In genomic region chr1:182095240-182095741, GRCm38 (mm10) we compare ENCODE assay signal across 7 mouse cellular contexts. TPM values are rescaled to one million over a fixed set of nuclear protein-coding genes. Genes with fewer than 3 reads are reported as not detected.
DNase-seq lines count a peak whose midpoint lies in the region; ATAC-seq lines count a peak whose summit lies in the region.

No protein-coding gene starts in this region.

- H3K9me3 ChIP-seq in midbrain, embryonic 11.5 days (ENCODE audit: control insufficient read depth, low read length), result no peaks in the 10 kb centered on the region
- no peaks in the 10 kb centered on the region for H3K9me3 ChIP-seq in midbrain, embryonic 10.5 days (replicated peaks)
- no peaks in the 10 kb centered on the region for H3K9me3 ChIP-seq in embryonic facial prominence, embryonic 12.5 days
- no peaks in the 10 kb centered on the region for H3K9me3 ChIP-seq in heart, embryonic 16.5 days (replicated peaks; ENCODE audit: control insufficient read depth, low read length)

- no peak overlapping the region for H3K9ac ChIP-seq in midbrain, embryonic 11.5 days (ENCODE audit: low read length)
- H3K9ac ChIP-seq in embryonic facial prominence, embryonic 12.5 days, result no peak overlapping the region
- H3K9ac ChIP-seq in heart, embryonic 16.5 days (ENCODE audit: low read length), result no peak overlapping the region

- H3K4me3 ChIP-seq in midbrain, embryonic 11.5 days (ENCODE audit: low read depth, low read length), result no peak overlapping the region
- H3K4me3 ChIP-seq in midbrain, embryonic 10.5 days, result no peak overlapping the region
- no peak overlapping the region for H3K4me3 ChIP-seq in embryonic facial prominence, embryonic 12.5 days
- H3K4me3 ChIP-seq in heart, embryonic 16.5 days (ENCODE audit: low read length), result no peak overlapping the region

- no peaks in the 10 kb centered on the region for H3K27me3 ChIP-seq in midbrain, embryonic 11.5 days (ENCODE audit: control insufficient read depth, insufficient read depth, low read length)
- H3K27me3 ChIP-seq in midbrain, embryonic 10.5 days (ENCODE audit: low read depth, poor library complexity, severe bottlenecking), result no peaks in the 10 kb centered on the region
- H3K27me3 ChIP-seq in embryonic facial prominence, embryonic 12.5 days, result no peaks in the 10 kb centered on the region
- no peaks in the 10 kb centered on the region for H3K27me3 ChIP-seq in heart, embryonic 16.5 days (ENCODE audit: control insufficient read depth, insufficient read depth, low read length)

- H3K4me1 ChIP-seq in midbrain, embryonic 11.5 days (ENCODE audit: control insufficient read depth, insufficient read depth, low read length), result peaks cover 3% of the 10 kb centered on the region
- H3K4me1 ChIP-seq in midbrain, embryonic 10.5 days, result peaks cover 28% of the 10 kb centered on the region
- peaks cover 41% of the 10 kb centered on the region for H3K4me1 ChIP-seq in embryonic facial prominence, embryonic 12.5 days
- H3K4me1 ChIP-seq in heart, embryonic 16.5 days (ENCODE audit: control insufficient read depth, insufficient read depth, low read length), result peaks cover 20% of the 10 kb centered on the region

- 18% methylated on average over 10 of the region's 10 CpGs for WGBS in midbrain, embryonic 11.5 days
- 22% methylated on average over 10 of the region's 10 CpGs for WGBS in midbrain, embryonic 10.5 days
- 19% methylated on average over 10 of the region's 10 CpGs for WGBS in embryonic facial prominence, embryonic 12.5 days
- WGBS in heart, embryonic 16.5 days, result 23% methylated on average over 10 of the region's 10 CpGs

- ATAC-seq in midbrain, embryonic 11.5 days (ENCODE audit: low FRiP score), result peak; percentile 38; the same call in 1 of the 2 replicates
- no peak for ATAC-seq in embryonic facial prominence, embryonic 12.5 days (ENCODE audit: insufficient number of reproducible peaks, insufficient read depth, low FRiP score, low TSS enrichment)
- ATAC-seq in heart, embryonic 16.5 days (replicated peaks; ENCODE audit: extremely low read depth, insufficient read depth, low FRiP score), result no peak
- ATAC-seq in cerebellum, adult (ENCODE audit: insufficient number of reproducible peaks, low FRiP score, low TSS enrichment), result no peak

- H3K27ac ChIP-seq in midbrain, embryonic 11.5 days (ENCODE audit: low read depth, low read length), result no peak overlapping the region
- no peak overlapping the region for H3K27ac ChIP-seq in midbrain, embryonic 10.5 days (replicated peaks)
- 0 out of 2 replicates have a peak overlapping the region, but pooled peaks have one; percentile 46 for H3K27ac ChIP-seq in embryonic facial prominence, embryonic 12.5 days
- no peak overlapping the region for H3K27ac ChIP-seq in heart, embryonic 16.5 days (ENCODE audit: low read length)

- H3K4me2 ChIP-seq in midbrain, embryonic 11.5 days, result no peak overlapping the region
- no peak overlapping the region for H3K4me2 ChIP-seq in embryonic facial prominence, embryonic 12.5 days (replicated peaks)
- H3K4me2 ChIP-seq in heart, embryonic 16.5 days (ENCODE audit: low read depth, low read length), result peak overlapping the region; percentile 5

- no peaks in the 10 kb centered on the region for H3K36me3 ChIP-seq in midbrain, embryonic 11.5 days (ENCODE audit: control insufficient read depth, insufficient read depth, low read length)
- no peaks in the 10 kb centered on the region for H3K36me3 ChIP-seq in midbrain, embryonic 10.5 days
- H3K36me3 ChIP-seq in embryonic facial prominence, embryonic 12.5 days, result no peaks in the 10 kb centered on the region
- H3K36me3 ChIP-seq in heart, embryonic 16.5 days (ENCODE audit: control insufficient read depth, insufficient read depth), result no peaks in the 10 kb centered on the region

- DNase-seq in midbrain, embryonic 11.5 days (ENCODE audit: low spot score, missing footprints), result peak; percentile 79
- no peak for DNase-seq in midbrain, embryonic 10.5 days (ENCODE audit: low spot score)
- peak; percentile 50 to 61 for DNase-seq in kidney, postnatal 36 days
- peak; percentile 19 for DNase-seq in yolk sac, embryonic 10.5 days (ENCODE audit: low spot score)

RNA-seq across cellular contexts. Expression of gene Srp9, which starts 29.2 kb away (rescaled TPM):
- polyA plus RNA-seq in midbrain, embryonic 11.5 days (2014; fragmentation: Nextera tagmentation; extraction: Ambion mirVana), result 158 and 189 TPM in 2 replicates
- 156 and 165 TPM in 2 replicates for polyA plus RNA-seq in midbrain, embryonic 10.5 days (2016; fragmentation: Nextera tagmentation; extraction: Ambion mirVana)
- polyA plus RNA-seq in embryonic facial prominence, embryonic 12.5 days (2016; fragmentation: Nextera tagmentation; extraction: Ambion mirVana), result 166 and 167 TPM in 2 replicates
- polyA plus RNA-seq in heart, embryonic 16.5 days (2015; fragmentation: Nextera tagmentation; extraction: Ambion mirVana), result 85.9 and 111 TPM in 2 replicates
